Mouse (Mus musculus): ENCODE measurements around the gene Gm8237.
"Not testable (repeated sequence)": the region's sequence is repeated elsewhere in the genome, so short reads cannot be mapped to it uniquely, and the experiment has no call there.

The Gm8237 gene

GRCm38 (mm10) chr14:5880241-5880640, at the start of gene Gm8237:
Gm8237 (minus strand) TSS chr14:5880382.
- not testable (repeated sequence) for DNase-seq (ENCODE audit: low spot score in 2 of 2)

GRCm38 (mm10) chr14:5923276-5923675, 43.1 kb upstream of the Gm8237 start:
- DNase-seq (ENCODE audit: low spot score in 2 of 2), result not testable (repeated sequence)

GRCm38 (mm10) chr14:5918330-5918942, 38.3 kb upstream of the Gm8237 start:
- not testable (repeated sequence) for DNase-seq (ENCODE audit: low spot score in 2 of 2)

- DNase-seq (ENCODE audit: low spot score in 2 of 2), result not testable (repeated sequence)
These were observed 33.5 kb upstream of the Gm8237 start for GRCm38 (mm10) chr14:5913701-5914100.

- DNase-seq (ENCODE audit: low spot score in 2 of 2), result not testable (repeated sequence)
These were observed 391 bp downstream of the Gm8237 start for GRCm38 (mm10) chr14:5879791-5880190.

GRCm38 (mm10) chr14:5879136-5879535, 1.0 kb downstream of the Gm8237 start:
- peak; percentile 23 to 25 for DNase-seq (ENCODE audit: low spot score in 2 of 2)

GRCm38 (mm10) chr14:5855911-5856310, 24.3 kb downstream of the Gm8237 start:
- not testable (repeated sequence) for DNase-seq (ENCODE audit: low spot score in 2 of 2)

GRCm38 (mm10) chr14:5830229-5830628, 50.0 kb downstream of the Gm8237 start, which contains the start of gene Gm3424:
Gm3424 (minus strand) TSS chr14:5830329.
- DNase-seq (ENCODE audit: low spot score in 2 of 2), result not testable (repeated sequence)

GRCm38 (mm10) chr14:5812699-5813356, 67.4 kb downstream of the Gm8237 start:
- DNase-seq (ENCODE audit: low spot score in 2 of 2), result not testable (repeated sequence)

Data from frontal cortex, postnatal 25 days (tissue).